Mouse (Mus musculus): ENCODE results near the gene Ninj2.

DNA sequence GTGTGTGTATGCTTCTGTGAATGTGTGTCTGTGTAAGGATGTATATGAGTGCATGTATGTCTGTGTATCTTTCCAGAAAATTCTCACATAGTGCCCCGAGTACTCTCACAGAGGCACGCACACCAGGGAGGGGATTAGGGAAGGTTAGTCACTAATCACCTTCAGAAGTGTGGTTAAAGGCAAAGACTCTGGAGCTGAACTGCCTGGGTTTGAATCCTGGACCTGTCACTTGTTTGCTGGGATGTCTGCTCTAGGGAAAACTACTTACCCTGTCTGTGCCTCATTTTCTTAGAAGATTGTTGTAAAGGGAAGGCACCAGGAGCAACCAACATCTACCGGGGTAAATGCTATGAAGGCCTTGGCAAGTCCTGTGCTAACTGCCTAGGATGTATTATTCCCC, 22.3 kb downstream of the Ninj2 start:
- no peak for TF ChIP-seq CTCF (IDR thresholded peaks at IDR 0.05; ENCODE audit: low read depth)
- no peak for TF ChIP-seq EP300 (IDR thresholded peaks at IDR 0.05; ENCODE audit: low read depth)

All from heart, postnatal 0 days (tissue).